Mouse (Mus musculus) thymus, postnatal 25 days (tissue): ENCODE results near the gene Ndufs2.

Experiments
- DNase-seq: peaks from one replicate; pipeline ENCODE4 v3.0.0; 2022

Gene Ndufs2

DNA sequence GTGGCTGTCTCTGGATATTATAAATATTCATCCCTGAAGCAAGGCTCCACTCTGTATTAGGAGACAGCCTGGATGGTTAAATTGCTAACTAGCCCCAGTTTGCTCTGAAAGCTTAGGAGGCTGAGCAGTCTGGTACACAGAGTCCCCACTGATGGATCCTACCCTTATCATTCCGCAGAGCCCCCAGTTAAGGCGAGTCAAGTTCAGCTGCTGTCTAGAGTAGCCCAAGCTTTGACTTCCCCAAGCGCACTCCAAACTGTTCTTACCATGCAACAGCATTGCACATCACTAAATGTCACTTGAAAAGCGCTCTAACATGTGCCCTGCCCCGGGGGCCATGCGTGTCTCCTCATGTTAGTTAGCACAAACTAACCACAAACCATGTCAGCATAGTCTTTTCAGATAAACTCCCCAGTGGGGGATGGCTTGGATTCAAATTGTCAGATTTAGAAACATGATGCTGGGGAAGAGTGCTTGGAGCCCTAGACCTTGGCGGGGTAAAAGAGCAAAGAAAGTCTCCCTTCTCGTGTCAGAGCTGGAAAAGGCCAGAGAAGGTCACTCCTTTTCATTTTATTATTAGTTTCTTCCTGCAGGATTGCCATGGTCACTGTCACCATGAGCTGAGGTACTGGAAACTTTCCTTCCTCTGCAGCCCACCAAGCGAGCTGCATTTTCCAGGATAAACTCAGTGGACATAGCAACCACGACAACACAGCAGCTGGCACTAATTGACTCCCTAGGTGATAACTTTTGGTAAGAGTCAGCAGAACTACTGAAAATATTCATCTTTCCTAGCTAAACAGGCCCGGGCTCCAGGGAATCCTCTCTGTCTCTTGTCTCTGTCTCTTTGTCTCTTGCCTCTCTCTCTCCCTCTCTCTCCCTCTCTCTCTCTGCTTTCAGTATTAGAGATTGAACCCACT lies 57.0 kb downstream of the Ndufs2 start:
- no peak for DNase-seq

DNA sequence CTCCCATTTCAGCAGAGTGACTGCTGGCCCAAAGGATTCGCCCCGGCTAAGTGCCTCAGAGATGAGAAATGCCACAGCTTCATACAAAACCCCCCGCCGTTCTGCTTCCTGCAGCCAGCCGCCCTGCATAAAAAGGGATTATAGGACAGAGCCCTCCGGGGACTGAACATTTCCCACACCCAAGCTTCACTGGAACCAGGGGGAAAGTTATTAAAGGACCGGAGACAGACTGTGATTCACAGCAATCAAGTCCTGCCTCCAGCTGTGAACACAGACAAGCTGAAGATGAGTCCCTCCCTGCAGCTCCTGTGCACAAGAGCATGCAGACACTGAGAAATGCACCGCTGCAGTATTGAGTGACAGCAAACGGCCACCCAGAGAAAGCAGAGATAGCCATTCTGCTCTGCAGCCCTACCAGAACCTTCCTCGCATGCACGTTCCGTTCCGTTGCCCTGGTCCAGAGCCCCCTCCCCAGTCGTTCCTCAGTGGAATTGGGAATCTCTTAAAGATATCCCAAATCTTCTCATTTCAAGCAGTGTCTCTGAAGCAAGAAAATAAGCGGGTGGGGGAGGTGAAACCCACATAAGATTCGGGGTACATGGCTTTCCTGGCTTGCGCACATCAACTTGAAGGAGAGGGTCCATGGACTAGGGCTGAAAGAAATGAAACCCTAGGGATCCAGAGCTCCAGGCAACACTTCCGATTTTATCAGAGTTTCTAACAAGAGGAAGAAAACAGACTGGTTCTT lies 57.9 kb downstream of the Ndufs2 start:
- no peak for DNase-seq

DNA sequence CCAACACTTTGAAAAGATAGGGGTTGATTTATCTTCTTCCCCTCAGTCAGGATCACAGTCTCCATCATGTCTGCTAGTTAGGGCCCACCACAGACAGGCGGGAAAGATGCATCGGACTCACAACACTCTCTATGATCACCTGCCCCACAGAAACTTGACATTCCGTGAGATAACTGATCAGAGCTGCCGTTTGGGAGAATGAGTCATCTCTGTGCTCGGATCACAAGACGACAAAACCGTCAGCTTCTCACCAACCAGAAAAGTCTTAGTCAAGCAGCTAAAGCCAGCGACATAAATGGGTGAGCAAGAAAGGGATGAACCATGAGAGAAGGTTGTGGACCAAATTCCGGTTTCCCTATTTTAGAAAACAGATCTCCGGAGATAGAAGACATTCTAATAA lies 58.9 kb downstream of the Ndufs2 start:
- no peak for DNase-seq

- no peak for DNase-seq
Measured at GRCm38 (mm10) chr1:171190832-171191231, 60.4 kb downstream of the Ndufs2 start.

DNA sequence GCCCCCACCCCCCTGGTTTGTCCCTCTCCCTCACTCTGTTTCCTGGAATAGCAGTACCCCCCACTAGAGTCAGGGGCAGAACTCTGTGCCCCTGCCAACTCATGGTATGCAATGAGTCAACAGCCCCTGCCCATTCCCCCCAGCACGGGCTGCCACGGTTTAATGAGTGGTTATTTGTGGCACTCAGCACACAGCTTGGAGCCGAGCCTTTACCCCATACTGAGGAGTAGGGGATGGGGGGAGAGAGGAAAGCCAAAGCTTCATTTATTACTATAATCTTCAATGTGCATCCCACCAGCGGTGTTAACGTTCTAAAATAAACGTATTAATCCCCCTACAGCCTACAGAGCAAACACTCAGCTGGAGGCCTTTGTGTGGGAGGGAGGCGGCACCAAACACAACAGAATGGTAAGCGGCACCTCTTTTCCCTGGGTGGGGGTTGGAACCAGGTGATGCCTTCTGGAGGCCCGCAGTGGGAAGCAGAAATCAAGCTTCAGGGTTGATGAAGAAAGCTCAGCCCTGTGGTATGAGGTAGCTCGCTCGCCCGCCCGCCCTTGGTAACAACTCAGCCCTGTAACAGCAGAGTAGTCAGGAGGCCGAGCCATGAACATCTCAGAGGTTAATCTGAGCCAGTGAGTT lies 61.6 kb downstream of the Ndufs2 start:
- no peak for DNase-seq

- DNase-seq = no peak
Measured at GRCm38 (mm10) chr1:171189046-171189445, 62.1 kb downstream of the Ndufs2 start.

DNA sequence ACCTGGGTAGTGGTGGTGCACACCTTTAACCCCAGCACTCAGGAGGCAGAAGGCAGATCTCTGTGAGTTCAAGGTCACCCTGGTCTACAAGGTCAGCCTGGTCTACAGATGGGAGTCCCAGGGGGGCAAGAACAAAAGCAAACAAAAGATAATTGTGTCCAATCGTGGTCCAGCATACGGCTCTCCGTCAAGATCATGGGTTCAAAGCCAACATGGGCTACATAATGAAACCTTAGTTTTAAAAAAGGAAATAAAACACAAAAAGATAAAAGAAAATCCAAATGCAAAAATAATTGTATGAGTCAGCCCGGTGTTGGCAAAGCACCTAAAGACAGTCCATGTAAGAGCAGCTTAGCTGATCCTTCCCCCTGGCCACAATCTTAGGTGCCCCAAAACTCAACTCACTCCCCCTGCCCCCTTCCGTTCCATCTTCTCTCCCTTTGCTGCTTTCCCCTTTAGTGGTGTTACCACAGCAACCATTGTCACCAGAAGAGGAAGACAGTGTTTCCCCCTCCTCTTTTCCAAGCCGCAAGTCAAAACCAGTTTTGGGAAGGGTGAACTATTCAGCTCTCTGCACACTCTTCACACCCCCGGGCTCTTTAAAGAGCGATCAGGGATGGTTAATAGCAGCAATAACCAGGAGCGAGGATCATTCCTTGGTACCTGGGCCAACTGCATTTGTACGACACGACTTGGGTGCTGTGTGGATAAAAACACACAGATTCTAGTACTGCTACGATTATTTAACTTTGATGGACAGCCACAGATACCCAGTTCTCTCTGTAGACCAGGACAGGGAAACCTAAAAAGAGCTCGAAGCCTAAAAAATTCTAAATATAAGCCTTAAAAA lies 63.1 kb downstream of the Ndufs2 start:
- no peak for DNase-seq

GRCm38 (mm10) chr1:171185655-171186054 lies 65.5 kb downstream of the Ndufs2 start:
- DNase-seq = no peak
